In genomic region chr4:106316351-106317178, GRCm38 (mm10) we compare ENCODE assay signal across 8 mouse cellular contexts. TPM values are rescaled to one million over a fixed set of nuclear protein-coding genes. Genes with fewer than 3 reads are reported as not detected.
DNase-seq lines count a peak whose midpoint lies in the region; ATAC-seq and TF ChIP-seq lines count a peak whose summit lies in the region.

No protein-coding gene starts in this region.

- peak overlapping the region; percentile 98 for H3K9ac ChIP-seq in heart, embryonic 11.5 days (ENCODE audit: low read depth, low read length)
- H3K9ac ChIP-seq in kidney, embryonic 15.5 days, result peak overlapping the region; percentile 94
- H3K9ac ChIP-seq in liver, embryonic 15.5 days, result peak overlapping the region; percentile 99
- peak overlapping the region; percentile 98 for H3K9ac ChIP-seq in neural tube, embryonic 11.5 days (ENCODE audit: low read length)

- peaks cover 2% of the 10 kb centered on the region; the same call in 1 of the 2 replicates for H3K4me1 ChIP-seq in bone marrow, adult 2 months (ENCODE audit: control insufficient read depth, insufficient read depth, low read length)
- peaks cover 24% of the 10 kb centered on the region for H3K4me1 ChIP-seq in heart, embryonic 11.5 days (ENCODE audit: control insufficient read depth, insufficient read depth, low read length)
- H3K4me1 ChIP-seq in kidney, embryonic 15.5 days, result peaks cover 38% of the 10 kb centered on the region
- H3K4me1 ChIP-seq in liver, embryonic 15.5 days (replicated peaks), result peaks cover 71% of the 10 kb centered on the region
- peaks cover 17% of the 10 kb centered on the region; the same call in 1 of the 2 replicates for H3K4me1 ChIP-seq in neural tube, embryonic 11.5 days (ENCODE audit: control insufficient read depth, insufficient read depth, low read length)

- H3K4me2 ChIP-seq in heart, embryonic 11.5 days, result peak overlapping the region; percentile 93
- peak overlapping the region; percentile 82 for H3K4me2 ChIP-seq in kidney, embryonic 15.5 days
- peak overlapping the region; percentile 90 for H3K4me2 ChIP-seq in liver, embryonic 15.5 days
- H3K4me2 ChIP-seq in neural tube, embryonic 11.5 days (ENCODE audit: low read depth), result peak overlapping the region; percentile 81

- no peaks in the 10 kb centered on the region for H3K9me3 ChIP-seq in heart, embryonic 11.5 days (replicated peaks; ENCODE audit: control insufficient read depth, low read length)
- H3K9me3 ChIP-seq in kidney, embryonic 15.5 days (replicated peaks), result no peaks in the 10 kb centered on the region
- H3K9me3 ChIP-seq in liver, embryonic 15.5 days (replicated peaks), result no peaks in the 10 kb centered on the region
- H3K9me3 ChIP-seq in neural tube, embryonic 11.5 days (ENCODE audit: control insufficient read depth, low read length), result no peaks in the 10 kb centered on the region

- H3K27me3 ChIP-seq in heart, embryonic 11.5 days (ENCODE audit: control insufficient read depth, insufficient read depth, low read length), result no peaks in the 10 kb centered on the region
- no peaks in the 10 kb centered on the region for H3K27me3 ChIP-seq in kidney, embryonic 15.5 days
- H3K27me3 ChIP-seq in liver, embryonic 15.5 days, result no peaks in the 10 kb centered on the region
- no peaks in the 10 kb centered on the region for H3K27me3 ChIP-seq in neural tube, embryonic 11.5 days (ENCODE audit: control insufficient read depth, insufficient read depth, low read length)

- DNase-seq in CD4-positive, CD25-positive, alpha-beta regulatory T cell, adult 2 months (ENCODE audit: low read depth, low spot score), result peak; percentile 55
- peak; percentile 73 for DNase-seq in neural tube, embryonic 11.5 days (ENCODE audit: low spot score)
- peak; percentile 77 for DNase-seq in testis, postnatal 14 days (ENCODE audit: low spot score)

- ATAC-seq in erythroid progenitor cell, adult 5-6 weeks (replicated peaks; ENCODE audit: low FRiP score, poor library complexity, severe bottlenecking), result peak; percentile 48
- peak; percentile 70 for ATAC-seq in heart, embryonic 11.5 days (replicated peaks; ENCODE audit: insufficient number of reproducible peaks, low FRiP score, low TSS enrichment)
- peak; percentile 80 for ATAC-seq in kidney, embryonic 15.5 days (replicated peaks; ENCODE audit: low FRiP score)
- ATAC-seq in liver, embryonic 15.5 days (ENCODE audit: insufficient read depth), result peak; percentile 61
- peak; percentile 77 for ATAC-seq in neural tube, embryonic 11.5 days (ENCODE audit: insufficient read depth, low FRiP score, low TSS enrichment)

- no peaks in the 10 kb centered on the region for H3K36me3 ChIP-seq in heart, embryonic 11.5 days (ENCODE audit: control insufficient read depth, insufficient read depth, low read length)
- no peaks in the 10 kb centered on the region for H3K36me3 ChIP-seq in kidney, embryonic 15.5 days
- H3K36me3 ChIP-seq in liver, embryonic 15.5 days (replicated peaks), result 0 out of 2 replicates have a peak, but pooled peaks cover 6% of the 10 kb centered on the region
- no peaks in the 10 kb centered on the region for H3K36me3 ChIP-seq in neural tube, embryonic 11.5 days (ENCODE audit: control insufficient read depth, insufficient read depth, low read length)

- no peak for TF ChIP-seq POLR2A in bone marrow, adult 2 months (IDR thresholded peaks at IDR 0.05; ENCODE audit: borderline replicate concordance, control insufficient read depth, low read depth, low read length)

- TF ChIP-seq CTCF in bone marrow, adult 2 months (IDR thresholded peaks at IDR 0.05; ENCODE audit: control insufficient read depth, insufficient read depth, low read length), result no peak

- peak overlapping the region; percentile 98 for H3K4me3 ChIP-seq in bone marrow, adult 2 months (replicated peaks; ENCODE audit: control insufficient read depth, low read depth, low read length)
- H3K4me3 ChIP-seq in heart, embryonic 11.5 days (ENCODE audit: low read depth, low read length), result peak overlapping the region; percentile 88
- peak overlapping the region; percentile 93 for H3K4me3 ChIP-seq in kidney, embryonic 15.5 days (replicated peaks)
- peak overlapping the region; percentile 97 for H3K4me3 ChIP-seq in liver, embryonic 15.5 days (replicated peaks)
- H3K4me3 ChIP-seq in neural tube, embryonic 11.5 days (ENCODE audit: low read depth, low read length), result peak overlapping the region; percentile 80

- WGBS in bone marrow, adult 2 months, result under 1% methylated on average over 81 of the region's 81 CpGs
- WGBS in heart, embryonic 11.5 days (ENCODE audit: insufficient replicate concordance), result under 1% methylated on average over 81 of the region's 81 CpGs
- under 1% methylated on average over 81 of the region's 81 CpGs for WGBS in kidney, embryonic 15.5 days
- under 1% methylated on average over 81 of the region's 81 CpGs for WGBS in liver, embryonic 15.5 days (ENCODE audit: insufficient replicate concordance)
- under 1% methylated on average over 80 of the region's 81 CpGs for WGBS in neural tube, embryonic 11.5 days

- H3K27ac ChIP-seq in bone marrow, adult 2 months (ENCODE audit: control insufficient read depth, insufficient read depth, low read depth, low read length, poor library complexity), result peak overlapping the region; percentile 95
- peak overlapping the region; percentile 93 for H3K27ac ChIP-seq in heart, embryonic 11.5 days (ENCODE audit: low read depth, low read length)
- peak overlapping the region; percentile 93 for H3K27ac ChIP-seq in kidney, embryonic 15.5 days
- peak overlapping the region; percentile 95 for H3K27ac ChIP-seq in liver, embryonic 15.5 days (replicated peaks)
- peak overlapping the region; percentile 90 for H3K27ac ChIP-seq in neural tube, embryonic 11.5 days (ENCODE audit: low read depth, low read length)

RNA-seq across cellular contexts. Expression of gene Usp24, which starts 0.6 kb away (rescaled TPM):
- polyA plus RNA-seq in bone marrow, adult 2 months (2011; ENCODE audit: insufficient read depth, insufficient read length, low replicate concordance, missing spikeins), result 7.4 and 9.8 TPM in 2 replicates
- 13.0 and 32.7 TPM in 2 replicates for total RNA-seq in erythroid progenitor cell, adult 5-6 weeks (2015; ENCODE audit: low replicate concordance)
- 20.7 and 25.4 TPM in 2 replicates for total RNA-seq in erythroid progenitor cell, adult 5-6 weeks (2017; ENCODE audit: low replicate concordance)
- polyA plus RNA-seq in heart, embryonic 11.5 days (2014; fragmentation: Nextera tagmentation; extraction: Ambion mirVana), result 8.2 and 10.7 TPM in 2 replicates
- polyA plus RNA-seq in kidney, embryonic 15.5 days (2015; fragmentation: Nextera tagmentation; extraction: Ambion mirVana), result 8.3 and 9.3 TPM in 2 replicates
- 5.1 and 6.2 TPM in 2 replicates for polyA plus RNA-seq in liver, embryonic 15.5 days (2015; fragmentation: Nextera tagmentation; extraction: Ambion mirVana)
- 9.8 and 10.9 TPM in 2 replicates for polyA plus RNA-seq in neural tube, embryonic 11.5 days (2014; fragmentation: Nextera tagmentation; extraction: Ambion mirVana)

Comparison
In these comparisons a context has a peak if more than half of its experiments do, and no peak if none do; other contexts are left out.
1. Peak in every context shown above with its lines: DNase-seq, ATAC-seq, H3K4me3 ChIP-seq and H3K27ac ChIP-seq.